Mouse (Mus musculus): ENCODE results near the gene Cfap299. TPM values are rescaled to one million over a fixed set of nuclear protein-coding genes. Genes with fewer than 3 reads are reported as not detected.

Gene Cfap299
- polyA plus RNA-seq, 1 experiment from 2014 or later: 0.71 TPM

- H3K27ac ChIP-seq (replicated peaks): no peak overlapping the region
- no peak overlapping the region for H3K9ac ChIP-seq (replicated peaks)
- H3K9me3 ChIP-seq: no peaks in the 10 kb centered on the region
- no peak overlapping the region for H3K4me3 ChIP-seq
- no peaks in the 10 kb centered on the region for H3K27me3 ChIP-seq
- no peaks in the 10 kb centered on the region for H3K4me1 ChIP-seq
- no peak overlapping the region for H3K4me2 ChIP-seq (replicated peaks)
- H3K36me3 ChIP-seq: no peaks in the 10 kb centered on the region
- 76% methylated on average over 2 of the region's 2 CpGs for WGBS
- ATAC-seq (ENCODE audit: low FRiP score, low read depth): no peak
Measured at GRCm38 (mm10) chr5:98344581-98344980, 15.5 kb downstream of the Cfap299 start.

GRCm38 (mm10) chr5:98346067-98346466 is 17.0 kb downstream of the Cfap299 start:
- Histone ChIP-seq H3K9me3 (no peaks in the 10 kb centered on the region), H3K27me3 (no peaks in the 10 kb centered on the region), H3K27ac (replicated peaks) (no peak overlapping the region), H3K4me2 (replicated peaks) (no peak overlapping the region), H3K4me1 (no peaks in the 10 kb centered on the region), H3K36me3 (no peaks in the 10 kb centered on the region), H3K4me3 (no peak overlapping the region), H3K9ac (replicated peaks) (no peak overlapping the region)
- no peak for ATAC-seq (ENCODE audit: low FRiP score, low read depth)
- WGBS: 76% methylated on average over 7 of the region's 7 CpGs

GRCm38 (mm10) chr5:98348605-98349004 is 19.5 kb downstream of the Cfap299 start:
- Histone ChIP-seq H3K4me1 (no peaks in the 10 kb centered on the region), H3K36me3 (no peaks in the 10 kb centered on the region)
- WGBS: 15% methylated on average over 8 of the region's 8 CpGs

GRCm38 (mm10) chr5:98359912-98360311 is 30.8 kb downstream of the Cfap299 start:
- H3K27me3 ChIP-seq: no peaks in the 10 kb centered on the region
- H3K4me2 ChIP-seq (replicated peaks): no peak overlapping the region
- H3K9ac ChIP-seq (replicated peaks): no peak overlapping the region
- H3K9me3 ChIP-seq: no peaks in the 10 kb centered on the region
- no peak for ATAC-seq (ENCODE audit: low FRiP score, low read depth)
- 89% methylated on average over 7 of the region's 7 CpGs for WGBS
- no peaks in the 10 kb centered on the region for H3K4me1 ChIP-seq
- no peaks in the 10 kb centered on the region for H3K36me3 ChIP-seq
- no peak overlapping the region for H3K4me3 ChIP-seq
- no peak overlapping the region for H3K27ac ChIP-seq (replicated peaks)

More at GRCm38 (mm10) chr5:98348605-98349004, 19.5 kb downstream of the Cfap299 start:
- no peak overlapping the region for H3K4me2 ChIP-seq (replicated peaks)
- H3K9ac ChIP-seq (replicated peaks): no peak overlapping the region
- H3K27ac ChIP-seq (replicated peaks): no peak overlapping the region
- H3K4me3 ChIP-seq: no peak overlapping the region
- no peaks in the 10 kb centered on the region for H3K9me3 ChIP-seq
- peak; percentile 79 for ATAC-seq (ENCODE audit: low FRiP score, low read depth)
- no peaks in the 10 kb centered on the region for H3K27me3 ChIP-seq

GRCm38 (mm10) chr5:98360792-98361419 is 31.8 kb downstream of the Cfap299 start:
- H3K9me3 ChIP-seq: no peaks in the 10 kb centered on the region
- ATAC-seq (ENCODE audit: low FRiP score, low read depth): no peak
- no peak overlapping the region for H3K4me3 ChIP-seq
- H3K27me3 ChIP-seq: no peaks in the 10 kb centered on the region
- H3K27ac ChIP-seq (replicated peaks): no peak overlapping the region
- WGBS: 82% methylated on average over 5 of the region's 5 CpGs
- no peak overlapping the region for H3K4me2 ChIP-seq (replicated peaks)
- no peaks in the 10 kb centered on the region for H3K4me1 ChIP-seq
- no peaks in the 10 kb centered on the region for H3K36me3 ChIP-seq
- no peak overlapping the region for H3K9ac ChIP-seq (replicated peaks)

GRCm38 (mm10) chr5:98363428-98363827 is 34.3 kb downstream of the Cfap299 start:
- ATAC-seq (ENCODE audit: low FRiP score, low read depth): no peak
- no peak overlapping the region for H3K27ac ChIP-seq (replicated peaks)

GRCm38 (mm10) chr5:98365340-98365739 is 36.2 kb downstream of the Cfap299 start:
- Histone ChIP-seq H3K9me3 (no peaks in the 10 kb centered on the region), H3K4me2 (replicated peaks) (no peak overlapping the region), H3K4me1 (no peaks in the 10 kb centered on the region), H3K36me3 (no peaks in the 10 kb centered on the region), H3K9ac (replicated peaks) (no peak overlapping the region), H3K4me3 (no peak overlapping the region), H3K27me3 (no peaks in the 10 kb centered on the region), H3K27ac (replicated peaks) (no peak overlapping the region)
- no peak for ATAC-seq (ENCODE audit: low FRiP score, low read depth)
- 88% methylated on average over 5 of the region's 5 CpGs for WGBS

More at GRCm38 (mm10) chr5:98363428-98363827, 34.3 kb downstream of the Cfap299 start:
- WGBS: 46% methylated on average over 8 of the region's 8 CpGs
- H3K4me1 ChIP-seq: no peaks in the 10 kb centered on the region
- H3K27me3 ChIP-seq: no peaks in the 10 kb centered on the region
- no peak overlapping the region for H3K4me2 ChIP-seq (replicated peaks)
- H3K36me3 ChIP-seq: no peaks in the 10 kb centered on the region
- no peaks in the 10 kb centered on the region for H3K9me3 ChIP-seq
- H3K4me3 ChIP-seq: no peak overlapping the region
- no peak overlapping the region for H3K9ac ChIP-seq (replicated peaks)

- Histone ChIP-seq H3K9ac (replicated peaks) (no peak overlapping the region), H3K27me3 (no peaks in the 10 kb centered on the region), H3K4me3 (no peak overlapping the region), H3K4me2 (replicated peaks) (no peak overlapping the region), H3K36me3 (no peaks in the 10 kb centered on the region), H3K9me3 (no peaks in the 10 kb centered on the region), H3K27ac (replicated peaks) (no peak overlapping the region), H3K4me1 (no peaks in the 10 kb centered on the region)
- WGBS: 87% methylated on average over 4 of the region's 4 CpGs
- no peak for ATAC-seq (ENCODE audit: low FRiP score, low read depth)
Measured at GRCm38 (mm10) chr5:98368822-98369221, 39.7 kb downstream of the Cfap299 start.

- Histone ChIP-seq H3K4me2 (replicated peaks) (no peak overlapping the region), H3K4me1 (no peaks in the 10 kb centered on the region), H3K27me3 (no peaks in the 10 kb centered on the region), H3K27ac (replicated peaks) (no peak overlapping the region), H3K9me3 (0 out of 2 replicates have a peak, but pooled peaks cover 3% of the 10 kb centered on the region), H3K36me3 (no peaks in the 10 kb centered on the region), H3K9ac (replicated peaks) (no peak overlapping the region), H3K4me3 (no peak overlapping the region)
- no peak for ATAC-seq (ENCODE audit: low FRiP score, low read depth)
- 82% methylated on average over 7 of the region's 7 CpGs for WGBS
Measured at GRCm38 (mm10) chr5:98369426-98369825, 40.3 kb downstream of the Cfap299 start.

- no peak overlapping the region for H3K4me2 ChIP-seq (replicated peaks)
- H3K27me3 ChIP-seq: no peaks in the 10 kb centered on the region
- H3K27ac ChIP-seq (replicated peaks): no peak overlapping the region
- H3K9me3 ChIP-seq: 0 out of 2 replicates have a peak, but pooled peaks cover 3% of the 10 kb centered on the region
- ATAC-seq (ENCODE audit: low FRiP score, low read depth): no peak
- peaks cover 7% of the 10 kb centered on the region; the same call in 1 of the 2 replicates for H3K4me1 ChIP-seq
- no peak overlapping the region for H3K4me3 ChIP-seq
- H3K36me3 ChIP-seq: no peaks in the 10 kb centered on the region
- WGBS: 81% methylated on average over 8 of the region's 8 CpGs
- no peak overlapping the region for H3K9ac ChIP-seq (replicated peaks)
Measured at GRCm38 (mm10) chr5:98376058-98376798, 47.1 kb downstream of the Cfap299 start.

- no peak for ATAC-seq (ENCODE audit: low FRiP score, low read depth)
- Histone ChIP-seq H3K27ac (replicated peaks) (no peak overlapping the region), H3K36me3 (no peaks in the 10 kb centered on the region), H3K4me2 (replicated peaks) (no peak overlapping the region), H3K9ac (replicated peaks) (no peak overlapping the region), H3K27me3 (no peaks in the 10 kb centered on the region), H3K9me3 (0 out of 2 replicates have a peak, but pooled peaks cover 3% of the 10 kb centered on the region), H3K4me3 (no peak overlapping the region), H3K4me1 (peaks cover 7% of the 10 kb centered on the region; the same call in 1 of the 2 replicates)
- 79% methylated on average over 4 of the region's 4 CpGs for WGBS
Measured at GRCm38 (mm10) chr5:98376799-98377090, 47.6 kb downstream of the Cfap299 start.

- 59% methylated on average over 4 of the region's 4 CpGs for WGBS
- H3K36me3 ChIP-seq: no peaks in the 10 kb centered on the region
- no peaks in the 10 kb centered on the region for H3K27me3 ChIP-seq
- peaks cover 7% of the 10 kb centered on the region; the same call in 1 of the 2 replicates for H3K4me1 ChIP-seq
- no peak overlapping the region for H3K9ac ChIP-seq (replicated peaks)
- no peak overlapping the region for H3K4me3 ChIP-seq
- H3K9me3 ChIP-seq: no peaks in the 10 kb centered on the region
- H3K27ac ChIP-seq (replicated peaks): no peak overlapping the region
- no peak overlapping the region for H3K4me2 ChIP-seq (replicated peaks)
- ATAC-seq (ENCODE audit: low FRiP score, low read depth): peak; percentile 68; the same call in 1 of the 2 replicates
Measured at GRCm38 (mm10) chr5:98380360-98380759, 51.3 kb downstream of the Cfap299 start.

Data from midbrain, embryonic 12.5 days (tissue).